Mouse (Mus musculus): ENCODE measurements around the gene Gli2. TPM values are rescaled to one million over a fixed set of nuclear protein-coding genes. Genes with fewer than 3 reads are reported as not detected.

Gene Gli2
- 1 to 10 TPM; 3.1 to 5.2 TPM for total RNA-seq (2021)

- peak; percentile 85 for DNase-seq
Measured at GRCm38 (mm10) chr1:119053402-119053841, at the start of gene Gli2. TSS of gene Gli2 (minus strand) at chr1:119053619.

DNA sequence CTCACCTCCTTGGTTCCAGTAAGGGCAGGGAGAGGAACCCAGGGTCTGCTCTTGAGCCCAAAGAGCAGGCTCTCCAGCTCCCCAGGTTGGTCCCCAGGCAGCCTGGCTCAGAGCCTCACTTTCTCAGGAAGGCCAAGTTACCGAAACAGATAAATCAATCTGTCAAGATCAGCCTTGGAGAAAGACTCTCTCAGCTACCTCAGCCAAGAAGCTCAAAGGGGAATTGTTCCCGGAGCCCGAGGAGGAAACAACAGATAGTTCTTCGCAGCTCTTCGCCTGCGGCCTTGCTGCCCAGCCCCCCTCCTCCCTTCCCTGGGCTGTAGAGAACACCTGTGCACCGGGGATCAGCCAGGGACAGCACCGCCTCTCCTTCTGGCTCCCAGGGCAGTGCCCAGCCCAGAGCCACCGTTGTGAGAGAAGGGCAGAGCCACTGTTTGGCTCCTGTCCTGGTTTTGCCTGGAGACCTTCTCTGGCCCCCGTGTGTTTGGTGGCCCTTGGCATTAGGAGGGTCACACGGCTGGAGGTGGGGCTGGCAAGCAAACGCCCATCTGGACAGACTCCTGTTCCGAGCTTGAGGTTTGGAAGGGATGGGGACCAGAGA, 44.6 kb upstream of the Gli2 start:
- no peak for DNase-seq

- peak; percentile 54 to 61 for DNase-seq
Measured at GRCm38 (mm10) chr1:119093739-119094138, 40.3 kb upstream of the Gli2 start.

DNA sequence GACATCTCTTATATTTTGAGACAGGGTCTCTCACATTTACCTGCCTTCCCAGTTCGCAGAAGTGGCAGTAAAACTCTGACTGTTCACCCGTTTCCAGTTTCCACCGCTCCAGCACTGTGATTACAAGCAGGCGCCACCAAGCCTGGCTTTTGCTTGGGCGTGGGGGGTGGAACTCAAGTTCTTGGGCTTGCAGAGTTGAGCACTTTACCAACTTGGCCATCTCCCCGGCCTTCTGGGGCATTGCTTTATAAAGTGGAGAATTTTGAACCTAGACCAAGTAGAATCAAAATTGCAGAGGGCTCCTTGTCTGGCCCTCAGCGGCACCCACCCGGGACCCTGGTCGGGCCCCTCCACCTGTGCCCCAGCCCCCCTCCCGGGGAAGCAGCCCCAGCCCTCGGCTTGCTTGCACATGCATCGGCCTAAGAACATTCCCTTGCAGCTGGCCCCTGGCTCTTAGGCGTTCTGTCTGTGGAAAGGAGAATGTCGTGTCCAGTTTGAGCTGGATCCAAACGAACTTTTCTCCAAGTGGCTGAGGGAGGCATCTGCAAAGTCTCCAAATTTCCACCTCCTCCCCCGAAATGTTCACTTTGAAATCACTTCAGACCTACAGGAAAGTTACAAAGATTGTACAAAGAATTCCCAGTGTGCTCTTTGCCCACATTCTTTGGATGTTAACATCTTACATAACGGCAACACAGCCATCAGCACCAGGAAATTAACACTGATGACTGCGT, 36.6 kb upstream of the Gli2 start:
- DNase-seq = no peak

GRCm38 (mm10) chr1:119087539-119087938, 34.1 kb upstream of the Gli2 start:
- peak; percentile 54 to 75 for DNase-seq

GRCm38 (mm10) chr1:119085771-119086170, 32.4 kb upstream of the Gli2 start:
- DNase-seq = no peak

GRCm38 (mm10) chr1:119083468-119083921, 30.1 kb upstream of the Gli2 start:
- peak; percentile 22 to 39 for DNase-seq

- DNase-seq = peak; percentile 38 to 40
Measured at GRCm38 (mm10) chr1:119082231-119082991, 29.0 kb upstream of the Gli2 start.

DNA sequence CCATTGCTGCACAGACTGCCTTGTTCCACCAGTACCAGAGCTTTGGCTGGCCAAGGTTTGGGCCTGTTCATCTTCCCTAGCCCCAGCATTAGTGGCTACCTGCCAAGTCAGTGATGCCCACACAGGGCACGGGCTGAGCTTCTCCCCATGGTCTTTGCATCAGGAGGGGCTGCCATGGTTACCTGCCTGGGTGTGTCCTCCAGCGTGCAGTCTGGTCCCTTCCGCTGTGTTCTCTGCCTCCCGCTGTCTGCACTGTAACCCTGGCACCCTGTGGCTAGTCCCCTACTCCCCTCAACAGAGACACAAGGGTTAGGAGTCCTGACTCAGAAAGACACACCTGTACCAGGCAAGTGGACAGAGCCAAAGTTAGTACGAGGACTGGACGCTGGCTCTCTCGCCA, 24.5 kb upstream of the Gli2 start:
- DNase-seq = no peak

DNA sequence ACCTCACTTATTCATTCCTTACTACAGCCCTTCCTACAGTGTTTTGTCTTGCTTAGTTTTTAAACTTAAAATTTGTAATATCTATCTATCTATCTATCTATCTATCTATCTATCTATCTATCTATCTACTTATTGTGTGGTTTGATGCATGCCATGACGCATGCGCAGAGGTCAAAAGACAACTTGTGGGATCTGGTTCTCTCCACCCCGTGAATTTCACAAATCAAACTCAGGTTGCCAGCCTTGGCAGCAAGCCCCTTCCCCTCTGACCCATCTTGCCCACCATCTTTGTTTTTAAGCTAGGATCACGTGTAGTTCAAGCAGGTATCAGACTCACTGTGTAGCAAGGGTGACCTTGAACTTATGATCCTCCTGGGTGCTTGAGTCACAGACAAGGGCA, 22.9 kb upstream of the Gli2 start:
- DNase-seq = no peak

GRCm38 (mm10) chr1:119075916-119076315, 22.5 kb upstream of the Gli2 start:
- DNase-seq = no peak

DNA sequence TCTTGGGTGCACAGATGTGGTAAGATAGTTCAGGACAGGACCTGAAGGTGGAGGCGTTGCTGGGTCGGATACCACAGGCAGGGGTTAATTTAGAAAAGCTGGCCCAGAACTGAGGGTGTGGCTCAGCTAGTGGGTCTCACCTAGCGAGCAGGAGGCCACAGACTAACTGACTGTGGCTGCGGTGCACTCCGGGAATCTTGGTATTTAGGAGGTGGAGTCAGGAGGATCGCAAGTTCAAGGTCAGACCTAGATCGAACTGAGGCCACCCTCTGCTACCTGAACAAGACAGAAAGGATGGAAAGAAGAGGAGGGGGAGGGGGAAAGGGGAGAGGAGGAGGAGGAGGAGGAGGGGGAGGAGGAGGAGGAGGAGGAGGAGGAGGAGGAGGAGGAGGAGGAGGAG, 22.1 kb upstream of the Gli2 start:
- DNase-seq = no peak

DNA sequence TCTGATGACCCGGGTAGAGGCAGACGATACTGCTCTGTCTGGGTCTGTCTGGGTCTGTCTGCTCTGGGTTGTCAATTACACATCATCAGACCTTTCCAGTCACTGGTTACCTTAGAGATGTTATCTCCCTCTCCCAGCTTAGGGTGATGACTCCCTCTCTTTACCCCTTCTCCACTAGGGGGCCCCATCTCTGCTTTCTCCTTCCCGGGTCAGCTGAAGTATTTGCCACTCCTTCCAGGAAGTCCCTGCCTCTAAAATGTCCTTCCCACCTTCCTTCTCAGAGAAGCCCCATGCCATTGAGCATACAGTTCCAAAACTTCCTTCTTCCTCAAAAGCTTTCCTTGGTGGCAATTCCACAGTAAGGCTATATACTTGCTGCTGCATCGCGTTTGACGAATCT, 21.5 kb upstream of the Gli2 start:
- DNase-seq = no peak

GRCm38 (mm10) chr1:119073876-119074275, 20.5 kb upstream of the Gli2 start:
- DNase-seq = no peak

GRCm38 (mm10) chr1:119064892-119065671, 11.7 kb upstream of the Gli2 start:
- no peak for DNase-seq

- DNase-seq = no peak
Measured at GRCm38 (mm10) chr1:119056491-119056890, 3.1 kb upstream of the Gli2 start.

DNA sequence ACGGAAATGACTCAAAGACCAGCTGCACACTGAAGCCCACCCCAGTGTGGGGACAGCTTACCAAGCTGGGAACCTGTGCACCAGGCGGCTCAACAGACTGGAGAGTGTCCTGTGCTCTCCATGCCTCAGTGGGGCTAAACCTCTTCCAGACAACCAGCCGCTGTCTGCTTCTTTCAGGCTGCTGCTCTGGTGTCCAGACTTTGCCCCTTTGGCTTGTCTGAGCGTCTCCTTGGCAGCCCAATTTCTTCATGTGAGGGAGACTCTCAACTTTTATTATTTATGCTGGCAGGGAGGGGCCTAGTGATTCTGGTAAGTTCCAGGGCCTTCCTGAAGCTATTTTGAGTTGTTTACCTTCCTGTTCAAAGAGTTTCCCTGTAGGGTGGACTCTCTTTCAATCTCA, 2.4 kb upstream of the Gli2 start:
- no peak for DNase-seq

GRCm38 (mm10) chr1:119054468-119054867, 1.0 kb upstream of the Gli2 start:
- DNase-seq = no peak

DNA sequence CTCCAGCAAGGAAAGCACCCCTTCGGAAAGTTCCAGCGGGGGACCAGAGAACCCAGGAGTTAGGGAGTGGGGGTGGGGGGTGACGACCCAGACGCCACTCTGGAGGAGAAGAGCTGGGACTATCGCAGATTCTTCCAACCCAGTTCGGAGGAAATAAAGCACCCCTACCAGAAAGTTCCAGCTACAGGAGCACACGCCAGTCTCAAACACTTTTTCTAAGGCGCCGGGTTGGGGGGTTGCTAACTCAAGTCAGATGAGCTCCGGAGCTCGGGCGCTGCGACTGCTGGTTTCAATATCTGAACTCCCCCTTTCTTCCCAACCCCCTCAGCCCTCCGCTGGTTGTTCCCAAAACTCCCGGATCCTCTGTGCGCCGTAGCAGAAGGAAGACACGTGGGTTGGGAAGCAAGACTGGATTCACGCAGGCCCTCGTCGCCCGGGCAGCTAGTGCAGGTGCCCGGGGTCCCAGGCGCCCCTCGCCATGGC, 494 bp upstream of the Gli2 start:
- peak; percentile 19 for DNase-seq

DNA sequence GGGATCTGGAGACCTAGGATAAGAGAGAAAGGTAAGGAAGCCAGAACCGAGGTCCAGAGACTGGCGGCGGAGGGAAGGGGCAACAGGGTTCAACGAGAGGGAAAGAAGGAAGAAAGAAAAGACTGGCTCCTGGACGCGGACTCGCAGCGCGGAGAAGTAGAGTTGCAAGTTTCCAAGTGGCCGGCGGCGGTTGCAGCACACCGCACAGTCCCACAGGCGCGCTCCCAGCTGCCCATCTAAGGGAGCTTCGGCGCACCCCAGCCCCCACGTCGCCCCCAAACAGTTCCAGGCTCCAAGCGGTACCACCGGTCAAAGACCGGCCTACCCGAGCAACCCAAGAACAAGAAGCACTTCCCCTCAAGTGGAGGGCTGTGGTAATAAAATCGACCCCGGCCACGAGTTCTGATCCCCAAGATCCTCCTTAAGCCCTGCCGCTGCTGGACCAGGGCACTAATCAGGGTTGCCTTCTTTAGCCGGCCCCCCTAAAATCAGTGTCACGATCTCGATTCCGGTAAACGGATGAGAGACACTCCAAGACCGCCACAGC, 715 bp downstream of the Gli2 start:
- no peak for DNase-seq

- DNase-seq = no peak
Measured at GRCm38 (mm10) chr1:119051938-119052551, 1.4 kb downstream of the Gli2 start.

Measured in layer of hippocampus, postnatal 36 days (tissue).